Mouse (Mus musculus) heart, postnatal 14 days (tissue): Measurements from ENCODE around the gene Igdcc3. TPM values are rescaled to one million over a fixed set of nuclear protein-coding genes. Genes with fewer than 3 reads are reported as not detected.

ENCODE experiments used
- DNase-seq, 2 experiments: peaks; one replicate each; pipeline ENCODE4 v3.0.0; 2021 to 2022
- intact Hi-C: fragments of 180-260 bp; cut with DNase I; formaldehyde crosslinking; loops from one replicate; pipeline ENCODE4 v1.15.1; 2025
- total RNA-seq, 2 experiments: library from RNA; stranded (reverse); gene quantifications; 2 replicates each; pipeline ENCODE4 v1.2.3; 2021

Gene Igdcc3
- total RNA-seq, 2 experiments from 2014 or later = 0.22 to 0.24 TPM

DNA sequence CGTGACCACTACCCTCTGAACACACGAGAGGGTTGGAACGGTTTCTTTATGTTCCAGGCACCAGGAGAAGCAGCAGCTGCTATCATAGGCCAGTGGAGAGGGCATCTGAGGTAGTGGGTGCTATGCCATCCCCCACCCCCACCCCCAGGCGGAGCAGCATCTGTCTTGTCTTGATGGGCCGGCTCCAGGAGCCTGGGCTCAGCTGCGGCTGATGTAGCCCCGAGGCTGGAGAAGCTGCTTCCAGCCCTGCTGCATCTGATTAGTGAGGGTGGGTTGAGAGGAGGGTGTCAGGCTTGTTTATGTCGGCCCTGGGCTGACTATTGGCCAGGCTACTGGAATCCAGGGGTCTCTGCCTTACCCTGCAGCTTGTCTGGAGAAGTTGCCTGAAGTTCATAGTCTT lies 90.3 kb downstream of the Igdcc3 start:
- no peak for DNase-seq
- intact Hi-C loops = no loop called here

DNA sequence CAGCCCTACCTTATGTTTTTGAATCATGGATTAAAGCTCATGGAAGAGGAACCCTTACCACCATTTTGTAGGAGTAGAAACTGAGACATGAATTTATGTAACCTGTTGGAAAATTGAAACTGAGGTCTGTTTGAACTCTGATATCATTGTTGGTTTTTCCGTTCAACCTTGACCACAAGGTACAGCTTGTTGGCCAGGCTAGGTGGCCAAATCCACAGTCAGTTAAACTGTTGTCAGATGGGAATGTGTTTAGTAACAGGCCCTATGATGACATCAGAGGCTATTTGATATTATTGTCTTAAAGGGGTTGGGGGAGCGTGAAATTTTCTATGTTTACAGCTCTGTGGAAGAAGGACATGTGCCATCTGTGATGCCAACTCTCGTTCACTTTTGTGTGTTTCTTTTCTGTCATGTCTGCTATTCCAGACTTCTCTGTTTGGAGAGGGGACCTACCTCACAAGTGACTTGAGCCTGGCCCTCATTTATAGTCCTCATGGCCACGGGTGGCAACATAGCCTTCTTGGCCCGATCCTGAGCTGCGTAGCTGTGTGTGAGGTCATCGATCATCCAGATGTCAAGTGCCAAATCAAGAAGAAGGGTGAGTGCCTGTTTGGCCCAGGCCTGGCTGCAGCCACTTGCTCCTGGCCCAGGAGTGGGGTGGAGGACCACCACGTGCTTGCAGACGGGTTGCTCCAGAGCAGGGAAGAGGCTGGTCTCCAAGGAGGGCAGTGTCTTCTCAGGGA lies 92.4 kb downstream of the Igdcc3 start:
- intact Hi-C loops = no loop called here
- DNase-seq = no peak

DNA sequence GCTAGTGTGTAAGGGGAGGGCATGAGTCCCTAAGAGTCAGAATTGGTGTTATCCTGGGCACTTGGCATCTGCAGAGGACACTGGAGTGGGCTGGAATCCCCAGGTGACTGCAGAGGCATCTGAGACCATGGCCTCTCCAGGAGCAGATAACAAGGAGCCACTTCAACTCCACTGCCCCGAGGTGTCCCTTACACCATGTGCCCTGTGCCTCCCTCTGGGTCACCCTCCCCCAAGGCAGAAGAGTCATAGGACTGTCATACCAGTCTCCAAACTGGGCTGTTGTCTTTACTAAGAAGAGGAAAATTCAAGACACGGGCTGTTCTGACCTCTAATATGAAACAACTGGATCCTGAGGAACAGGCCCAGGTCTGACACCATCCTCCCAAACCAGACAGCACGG lies 93.7 kb downstream of the Igdcc3 start:
- intact Hi-C loops = no loop called here
- no peak for DNase-seq

Other genes with a start within 250 kb of the Igdcc3 start
- gene Slc24a1, start 189.6 kb upstream of the Igdcc3 start, total RNA-seq = under 1 TPM; 0.14 to 0.15 TPM
- 10 to 100 TPM; 17.8 to 19.4 TPM for gene Ints14, start 180.3 kb upstream of the Igdcc3 start, total RNA-seq
- gene Hacd3, start 119.5 kb upstream of the Igdcc3 start, total RNA-seq = 10 to 100 TPM; 17.7 to 20.9 TPM
- gene Dpp8, start 108.8 kb upstream of the Igdcc3 start, total RNA-seq = 10 to 100 TPM; 67.5 to 74.3 TPM
- 10 to 100 TPM in 1 of 2 experiments, 1 to 10 TPM in 1; 8.6 to 10.5 TPM for gene Igdcc4, start 39.7 kb upstream of the Igdcc3 start, total RNA-seq
- 1 to 10 TPM; 3.4 to 3.6 TPM for gene Parp16, start 54.2 kb downstream of the Igdcc3 start, total RNA-seq
- 1 to 10 TPM; 6.2 to 6.6 TPM for gene Cilp, start 124.0 kb downstream of the Igdcc3 start, total RNA-seq
- gene Clpx, start 153.1 kb downstream of the Igdcc3 start, total RNA-seq = 10 to 100 TPM; 90.7 to 99.9 TPM
- 10 to 100 TPM in 1 of 2 experiments, 1 to 10 TPM in 1; 9.6 to 11.3 TPM for gene Pdcd7, start 204.9 kb downstream of the Igdcc3 start, total RNA-seq
- gene Ubap1l, start 219.9 kb downstream of the Igdcc3 start, total RNA-seq = under 1 TPM; 0.33 to 0.37 TPM